Mouse (Mus musculus) MEL (cell line): Measurements from ENCODE around the gene Eef1akmt3. TPM values are rescaled to one million over a fixed set of nuclear protein-coding genes. Genes with fewer than 3 reads are reported as not detected.

Experiments used
- DNase-seq: peaks from one replicate; pipeline ENCODE4 v3.0.0; 2011; ENCODE audit warnings: low read depth, low spot score
- H3K27ac ChIP-seq: 2 replicates; pipeline ENCODE4 v1.5.1; 2012; ENCODE audit warnings: low read depth, mild to moderate bottlenecking, control low read depth, low read length, moderate library complexity; ENCODE audit not compliant: control insufficient read depth
- H3K27me3 ChIP-seq, 2 experiments: fragments of 150-350 bp in 1 of 2; sonication (generic) in 1 of 2; 2 replicates each; pipeline ENCODE4 v1.6.1; 2012; ENCODE audit warnings: low read length in 2 of 2, mild to moderate bottlenecking in 2 of 2, improper control_type of control experiment in 1 of 2, moderate library complexity in 1 of 2; ENCODE audit not compliant: insufficient read depth in 2 of 2, control insufficient read depth in 1 of 2
- H3K36me3 ChIP-seq, 2 experiments: 2 replicates each; pipeline ENCODE4 v1.6.1; 2012 to 2014; ENCODE audit warnings: low read length in 2 of 2, improper control_type of control experiment in 1 of 2, inconsistent platforms in 1 of 2, mild to moderate bottlenecking in 1 of 2; ENCODE audit not compliant: insufficient read depth in 2 of 2, control insufficient read depth in 1 of 2
- H3K4me1 ChIP-seq, 2 experiments: fragments of 150-350 bp in 1 of 2; sonication (generic) in 1 of 2; 2 replicates each; pipeline ENCODE4 v1.6.1; 2012; ENCODE audit warnings: low read length in 2 of 2, improper control_type of control experiment in 1 of 2, mild to moderate bottlenecking in 1 of 2; ENCODE audit not compliant: insufficient read depth in 2 of 2, control insufficient read depth in 1 of 2
- H3K4me3 ChIP-seq, 2 experiments: fragments of 150-350 bp in 1 of 2; sonication (generic) in 1 of 2; 2 replicates each; pipeline ENCODE4 v1.5.1; 2012; ENCODE audit warnings: low read depth in 2 of 2, low read length in 2 of 2, mild to moderate bottlenecking in 2 of 2, moderate library complexity in 2 of 2, control low read depth in 1 of 2, improper control_type of control experiment in 1 of 2; ENCODE audit not compliant: control insufficient read depth in 1 of 2, insufficient read depth in 1 of 2
- H3K79me2 ChIP-seq: 2 replicates; pipeline ENCODE4 v1.6.1; 2012; ENCODE audit warnings: mild to moderate bottlenecking, low read length, moderate library complexity; ENCODE audit not compliant: control insufficient read depth, poor library complexity, insufficient read depth
- H3K9ac ChIP-seq: 2 replicates; pipeline ENCODE4 v1.6.1; 2012; ENCODE audit warnings: low read depth, mild to moderate bottlenecking, control low read depth, low read length, moderate library complexity; ENCODE audit not compliant: control insufficient read depth, poor library complexity, severe bottlenecking
- H3K9me3 ChIP-seq: fragments of 150-350 bp; sonication (generic); replicated peaks from 2 replicates; pipeline ENCODE4 v1.6.1; 2012; ENCODE audit warnings: mild to moderate bottlenecking, low read length, improper control_type of control experiment, moderate library complexity; ENCODE audit not compliant: insufficient read depth
- CHD1 ChIP-seq: IDR thresholded peaks from 2 replicates; pipeline ENCODE4 v1.6.1; 2012; ENCODE audit warnings: low read depth, mild to moderate bottlenecking, inconsistent platforms, low read length, improper control_type of control experiment
- EP300 ChIP-seq, 2 experiments: IDR thresholded peaks; 2 replicates each; pipeline ENCODE4 v1.6.1; 2011; ENCODE audit warnings: improper control_type of control experiment in 2 of 2, low read length in 2 of 2, low read depth in 1 of 2, mild to moderate bottlenecking in 1 of 2
- MAZ ChIP-seq: IDR thresholded peaks from 2 replicates; pipeline ENCODE4 v1.6.1; 2012; ENCODE audit warnings: low read depth, mild to moderate bottlenecking, inconsistent platforms, low read length, improper control_type of control experiment
- MXI1 ChIP-seq: IDR thresholded peaks from 2 replicates; pipeline ENCODE4 v1.6.1; 2011; ENCODE audit warnings: mild to moderate bottlenecking, low read depth, low read length, improper control_type of control experiment
- MYC ChIP-seq: IDR thresholded peaks from 2 replicates; pipeline ENCODE4 v1.6.1; 2011; ENCODE audit warnings: low read depth, mild to moderate bottlenecking, low read length, improper control_type of control experiment, moderate library complexity
- NELFE ChIP-seq: IDR thresholded peaks from 2 replicates; pipeline ENCODE4 v1.6.1; 2011; ENCODE audit warnings: low read depth, low read length, improper control_type of control experiment
- NRF1 ChIP-seq: IDR thresholded peaks from 2 replicates; pipeline ENCODE4 v1.6.1; 2014; ENCODE audit warnings: low read depth, mild to moderate bottlenecking, inconsistent platforms, low read length, improper control_type of control experiment, moderate library complexity; ENCODE audit not compliant: poor library complexity, insufficient read depth, severe bottlenecking
- POLR2A ChIP-seq, 2 experiments: IDR thresholded peaks; 2 replicates each; pipeline ENCODE4 v1.6.1; 2011 to 2012; ENCODE audit warnings: low read length in 2 of 2, mild to moderate bottlenecking in 2 of 2, control low read depth in 1 of 2, improper control_type of control experiment in 1 of 2, low read depth in 1 of 2, moderate library complexity in 1 of 2; ENCODE audit not compliant: control insufficient read depth in 1 of 2, insufficient read depth in 1 of 2, poor library complexity in 1 of 2
- POLR2AphosphoS2 ChIP-seq: IDR thresholded peaks from 2 replicates; pipeline ENCODE4 v1.6.1; 2011; ENCODE audit warnings: low read length, improper control_type of control experiment
- POLR2AphosphoS5 ChIP-seq: IDR thresholded peaks from 2 replicates; pipeline ENCODE4 v1.6.1; 2012; ENCODE audit warnings: low read depth, borderline replicate concordance, mild to moderate bottlenecking, inconsistent platforms, low read length, moderate library complexity, mixed read lengths
- SMC3 ChIP-seq: IDR thresholded peaks from 2 replicates; pipeline ENCODE4 v1.6.1; 2011; ENCODE audit warnings: low read depth, low read length, improper control_type of control experiment
- USF1 ChIP-seq: IDR thresholded peaks from 2 replicates; pipeline ENCODE4 v1.6.1; 2014; ENCODE audit warnings: low read depth, mild to moderate bottlenecking, inconsistent platforms, low read length, improper control_type of control experiment, moderate library complexity
- ZKSCAN1 ChIP-seq: IDR thresholded peaks from 2 replicates; pipeline ENCODE4 v1.6.1; 2012; ENCODE audit warnings: low read depth, mild to moderate bottlenecking, inconsistent platforms, low read length, improper control_type of control experiment, moderate library complexity
- ZNF384 ChIP-seq: IDR thresholded peaks from 2 replicates; pipeline ENCODE4 v1.6.1; 2012; ENCODE audit warnings: low read depth, mild to moderate bottlenecking, inconsistent platforms, low read length, improper control_type of control experiment
- polyA plus RNA-seq, 2 experiments: library from polyadenylated mRNA; stranded (reverse) in 1 of 2; unstranded in 1 of 2; fragments of >175 nt in 1 of 2; fragments of >200 nt in 1 of 2; gene quantifications; 2 replicates each; pipeline versions ENCODE4 v1.2.1 to v1.2.4; 2012; ENCODE audit warnings: low replicate concordance in 2 of 2, low read depth in 1 of 2; ENCODE audit not compliant: insufficient read length in 2 of 2, insufficient read depth in 1 of 2, missing spikeins in 1 of 2
- total RNA-seq: library from RNA; depleted of rRNA; stranded (reverse); fragments of 300-350 nt; gene quantifications from 2 replicates; pipeline ENCODE4 v1.2.3, GENCODE M21; 2012

The Eef1akmt3 gene
- total and polyA plus RNA-seq, 3 experiments: 0.27 to 2.3 TPM; not detected in 1

DNA sequence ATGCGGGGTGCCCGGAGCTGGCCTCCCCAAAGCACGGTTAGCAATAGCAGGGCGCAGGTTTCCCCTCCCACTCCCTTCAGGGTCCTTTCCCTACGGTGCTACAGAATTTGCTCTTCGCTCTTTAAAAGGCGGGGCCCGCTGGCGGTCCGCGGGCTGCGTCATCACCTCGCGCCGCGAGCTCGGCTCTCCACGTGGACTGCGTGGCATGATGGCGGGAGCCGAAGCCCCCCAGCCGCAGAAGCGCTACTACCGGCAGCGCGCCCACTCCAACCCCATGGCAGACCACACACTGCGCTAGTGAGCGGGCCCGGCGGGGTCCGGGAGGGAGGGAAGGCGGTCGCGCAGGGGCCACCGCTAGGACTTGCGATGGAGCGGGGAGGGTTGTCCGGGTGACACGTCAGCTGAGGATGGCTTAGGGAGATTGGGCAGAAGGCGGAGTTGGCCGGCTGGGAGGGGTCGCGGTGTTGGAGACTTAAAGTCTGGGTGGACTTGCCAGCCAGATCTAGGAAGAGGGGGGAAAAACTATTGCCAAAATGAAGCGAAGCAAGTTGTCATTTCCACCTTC lies 543 bp upstream of the Eef1akmt3 start (continued):
- peak; percentile 64 for TF ChIP-seq NELFE
- TF ChIP-seq MAZ: peak; percentile 49; the same call in 1 of the 2 replicates

- no peaks in the 10 kb centered on the region for H3K9me3 ChIP-seq
- DNase-seq: peak; percentile 51
- H3K4me1 ChIP-seq: no peaks in the 10 kb centered on the region
- TF ChIP-seq ZNF384 (peak; percentile 95), CHD1 (no peak), SMC3 (no peak), NRF1 (0 out of 2 replicates have a peak, but pooled peaks have one; percentile 19), EP300 (IDR thresholded peaks at IDR 0.05; ENCODE audit: low read depth in 1 of 2, low read length in 2 of 2) (no peak), MYC (0 out of 2 replicates have a peak, but pooled peaks have one; percentile 10)
- TF ChIP-seq, all 39 proteins: peak for 3
- Histone ChIP-seq H3K27me3 (no peaks in the 10 kb centered on the region), H3K36me3 (no peaks in the 10 kb centered on the region; a peak in 1 of 4 replicates), H3K79me2 (peaks cover 4% of the 10 kb centered on the region; the same call in 1 of the 2 replicates), H3K27ac (no peak overlapping the region), H3K4me3 (peak overlapping the region; percentile 88 to 96), H3K9ac (peak overlapping the region; percentile 98)
Measured at GRCm38 (mm10) chr10:127040569-127041214, 621 bp downstream of the Eef1akmt3 start.

DNA sequence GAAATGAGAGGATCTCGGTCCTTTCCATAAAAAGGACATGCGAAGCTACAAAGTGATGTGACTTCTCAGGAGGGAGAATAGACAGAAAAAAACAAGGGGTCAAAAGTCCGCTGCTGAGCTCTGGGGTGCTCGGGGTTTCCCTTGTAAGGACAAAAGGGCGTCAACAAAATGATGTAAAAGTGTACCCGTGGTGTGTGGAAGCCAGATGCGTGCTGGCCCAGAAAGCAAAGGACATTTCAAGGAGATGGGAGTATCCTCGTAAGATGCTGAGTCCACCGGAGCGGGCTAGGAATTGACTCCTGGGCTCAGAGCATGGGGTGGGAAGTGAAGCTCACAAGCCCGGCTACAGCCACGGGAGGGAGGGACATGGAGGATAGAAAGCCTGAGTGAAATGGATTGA lies 3.7 kb downstream of the Eef1akmt3 start:
- Histone ChIP-seq H3K4me1 (no peaks in the 10 kb centered on the region), H3K4me3 (no peak overlapping the region), H3K9me3 (no peaks in the 10 kb centered on the region), H3K9ac (no peak overlapping the region), H3K27ac (no peak overlapping the region), H3K36me3 (no peaks in the 10 kb centered on the region; a peak in 1 of 4 replicates)
- DNase-seq: no peak
- TF ChIP-seq POLR2AphosphoS5 (no peak), MAZ (no peak), USF1 (no peak), ZKSCAN1 (no peak), EP300 (IDR thresholded peaks at IDR 0.05; ENCODE audit: low read depth in 1 of 2, low read length in 2 of 2) (no peak), MYC (no peak), POLR2A (IDR thresholded peaks at IDR 0.05; ENCODE audit: control insufficient read depth in 1 of 2, insufficient read depth in 1 of 2, low read depth in 1 of 2, low read length in 2 of 2, poor library complexity in 1 of 2) (no peak), POLR2AphosphoS2 (no peak), MXI1 (no peak)
- TF ChIP-seq, all 39 proteins: peak for 0
- H3K27me3 ChIP-seq: no peaks in the 10 kb centered on the region
- H3K79me2 ChIP-seq: peaks cover 4% of the 10 kb centered on the region; the same call in 1 of the 2 replicates
